Mouse (Mus musculus) hindbrain, embryonic 13.5 days (tissue): ENCODE data around the gene Dppa5a. TPM values are rescaled to one million over a fixed set of nuclear protein-coding genes. Genes with fewer than 3 reads are reported as not detected.
A peak's percentile ranks its signal among the peaks of the same experiment; 100 is the strongest.
"Not testable (repeated sequence)": the region's sequence is repeated elsewhere in the genome, so short reads cannot be mapped to it uniquely, and the experiment has no call there.

ENCODE experiments used
- ATAC-seq: fragments of 200-750 bp; cut with Nextera tagmentation; 2 replicates; pipeline ENCODE4 v1.8.0; 2017; ENCODE audit warnings: moderate TSS enrichment; ENCODE audit not compliant: low FRiP score
- H3K27ac ChIP-seq: fragments of 300-500 bp; sonication (generic); 2 replicates; pipeline ENCODE4 v1.5.1; 2015; ENCODE audit warnings: inconsistent platforms, mild to moderate bottlenecking, moderate library complexity
- H3K27me3 ChIP-seq: fragments of 300-500 bp; sonication (generic); 2 replicates; pipeline ENCODE4 v1.6.1; 2015; ENCODE audit warnings: mild to moderate bottlenecking, inconsistent platforms
- H3K36me3 ChIP-seq: fragments of 300-500 bp; sonication (generic); 2 replicates; pipeline ENCODE4 v1.6.1; 2015; ENCODE audit warnings: mild to moderate bottlenecking, inconsistent platforms
- H3K4me1 ChIP-seq: fragments of 300-500 bp; sonication (generic); replicated peaks from 2 replicates; pipeline ENCODE4 v1.6.1; 2015; ENCODE audit warnings: inconsistent platforms
- H3K4me2 ChIP-seq: fragments of 300-500 bp; sonication (generic); 2 replicates; pipeline ENCODE4 v1.6.1; 2015; ENCODE audit warnings: inconsistent platforms, mild to moderate bottlenecking, moderate library complexity
- H3K4me3 ChIP-seq: fragments of 300-500 bp; sonication (generic); 2 replicates; pipeline ENCODE4 v1.5.1; 2015; ENCODE audit warnings: mild to moderate bottlenecking, inconsistent platforms
- H3K9ac ChIP-seq: fragments of 300-500 bp; sonication (generic); 2 replicates; pipeline ENCODE4 v1.6.1; 2015; ENCODE audit warnings: mild to moderate bottlenecking, inconsistent platforms
- H3K9me3 ChIP-seq: fragments of 300-500 bp; sonication (generic); 2 replicates; pipeline ENCODE4 v1.6.1; 2016; ENCODE audit warnings: inconsistent platforms
- WGBS: fragments of 180-500 bp; shearing (Covaris S2); methylation state at CpG from one replicate; pipeline ENCODE4 v1.1.7; 2015; 5-methylcytosine and 5-hydroxymethylcytosine counted together
- polyA plus RNA-seq: library from polyadenylated mRNA; unstranded; fragments of >200 nt; fragmentation: Nextera tagmentation; extraction: Ambion mirVana; gene quantifications from 2 replicates; pipeline ENCODE4 v1.2.1, GENCODE M21; 2015

Dppa5a gene
- polyA plus RNA-seq, result 2.4 and 3.1 TPM in 2 replicates

DNA sequence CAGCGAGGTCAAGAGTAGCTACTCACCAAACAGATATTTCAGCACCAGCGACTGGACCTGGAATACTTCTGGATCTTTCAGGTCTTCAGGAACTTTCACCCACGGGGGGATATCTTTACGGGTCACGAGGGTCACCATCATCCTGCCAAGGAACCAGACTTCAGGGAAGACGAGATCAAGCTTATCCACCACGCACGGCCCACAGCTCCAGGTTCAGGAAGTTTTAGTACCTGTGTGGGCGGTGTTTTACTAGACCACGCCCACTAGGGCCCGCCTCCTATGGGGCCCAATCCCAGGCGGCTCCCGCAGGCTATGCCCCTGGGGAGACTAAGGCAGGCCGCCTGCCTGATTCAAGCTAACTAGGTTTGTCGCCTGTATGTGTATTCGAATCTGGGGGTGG is at the start of gene Dppa5a:
TSS of gene Dppa5a (minus strand) at position 219 of the 400 bp plus-strand sequence.
- WGBS, result 92% methylated on average over 16 of the region's 16 CpGs

DNA sequence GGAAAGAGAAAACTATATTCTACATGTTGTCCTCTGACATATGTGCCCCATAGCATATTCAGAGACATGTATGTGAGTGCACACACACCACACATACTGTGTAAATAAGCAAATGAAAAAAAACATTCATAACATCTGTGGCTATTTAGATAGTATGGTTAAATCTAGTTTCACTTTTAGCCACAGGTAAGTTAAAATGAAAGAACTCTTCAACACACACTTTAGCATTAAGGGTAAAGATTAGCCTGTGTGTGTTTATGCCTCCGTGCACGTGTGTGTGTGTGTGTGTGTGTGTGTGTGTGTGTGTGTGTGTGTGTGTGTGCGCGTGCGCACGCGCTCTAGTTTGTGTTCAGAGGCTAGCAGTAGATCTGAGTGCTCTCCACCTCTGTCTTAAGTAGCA is 33.6 kb upstream of the Dppa5a start:
- no peak for ATAC-seq
- H3K4me3 ChIP-seq, result no peak overlapping the region
- WGBS, result 89% methylated on average over 7 of the region's 7 CpGs
- H3K27me3 ChIP-seq, result peaks cover 25% of the 10 kb centered on the region
- no peaks in the 10 kb centered on the region for H3K9me3 ChIP-seq
- H3K27ac ChIP-seq, result no peak overlapping the region
- H3K4me1 ChIP-seq, result no peaks in the 10 kb centered on the region
- H3K9ac ChIP-seq, result no peak overlapping the region
- H3K4me2 ChIP-seq, result no peak overlapping the region
- no peaks in the 10 kb centered on the region for H3K36me3 ChIP-seq

More for the DNA sequence above, at the start of gene Dppa5a:
- H3K4me2 ChIP-seq, H3K9me3 ChIP-seq, H3K36me3 ChIP-seq, H3K27me3 ChIP-seq, ATAC-seq, H3K4me1 ChIP-seq, H3K4me3 ChIP-seq, H3K27ac ChIP-seq, H3K9ac ChIP-seq: not testable (repeated sequence)

DNA sequence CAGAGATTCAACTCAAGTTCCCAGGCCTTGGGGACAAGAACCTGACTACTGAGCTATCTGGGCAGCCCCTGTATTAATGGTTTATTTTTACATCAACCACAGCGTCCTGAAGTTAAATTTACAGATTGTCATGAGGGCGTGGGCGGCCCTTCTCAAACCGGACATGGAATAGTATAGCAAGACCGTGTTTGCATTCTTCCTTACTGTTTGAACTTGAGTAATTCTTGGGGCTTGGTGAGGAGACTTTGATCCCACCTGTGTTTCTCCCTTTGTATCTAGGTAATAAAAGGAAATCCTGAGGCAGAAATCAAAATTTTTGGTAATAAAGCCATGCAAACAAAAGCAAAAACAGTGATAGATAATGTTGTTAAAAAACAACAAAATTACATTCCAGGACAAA is 32.6 kb upstream of the Dppa5a start:
- Histone ChIP-seq H3K27me3 (peaks cover 36% of the 10 kb centered on the region), H3K27ac (no peak overlapping the region), H3K9ac (no peak overlapping the region), H3K4me1 (peaks cover 7% of the 10 kb centered on the region), H3K4me3 (no peak overlapping the region), H3K4me2 (no peak overlapping the region), H3K36me3 (no peaks in the 10 kb centered on the region), H3K9me3 (no peaks in the 10 kb centered on the region)
- WGBS, result 92% methylated on average over 5 of the region's 5 CpGs
- ATAC-seq, result no peak

- Histone ChIP-seq H3K9ac (no peak overlapping the region), H3K4me3 (no peak overlapping the region), H3K4me1 (peaks cover 11% of the 10 kb centered on the region), H3K27ac (no peak overlapping the region), H3K36me3 (no peaks in the 10 kb centered on the region), H3K27me3 (peaks cover 74% of the 10 kb centered on the region), H3K4me2 (no peak overlapping the region), H3K9me3 (no peaks in the 10 kb centered on the region)
- WGBS, result 66% methylated on average over 9 of the region's 9 CpGs
- no peak for ATAC-seq
These were observed 28.5 kb upstream of the Dppa5a start for GRCm38 (mm10) chr9:78396517-78396916.

GRCm38 (mm10) chr9:78395630-78396351 is 27.8 kb upstream of the Dppa5a start, which contains the start of gene Ddx43:
TSS of gene Ddx43 (plus strand) at chr9:78395777.
- 3% methylated on average over 85 of the region's 93 CpGs for WGBS
- peaks cover 79% of the 10 kb centered on the region for H3K27me3 ChIP-seq
- ATAC-seq, result peak; percentile 98
- H3K4me3 ChIP-seq, result peak within 1 kb of the TSS; percentile 50
- peak within 1 kb of the TSS; percentile 66 for H3K4me2 ChIP-seq
- H3K9ac ChIP-seq, result peak within 1 kb of the TSS; percentile 56
- H3K4me1 ChIP-seq, result peaks cover 11% of the 10 kb centered on the region
- H3K27ac ChIP-seq, result no peak within 1 kb of the TSS
- H3K9me3 ChIP-seq, result no peaks in the 10 kb centered on the region
- H3K36me3 ChIP-seq, result no peaks in the 10 kb centered on the region

- peak overlapping the region; percentile 66 for H3K4me2 ChIP-seq
- no peak; the same call in 1 of the 2 replicates for ATAC-seq
- no peaks in the 10 kb centered on the region for H3K9me3 ChIP-seq
- no peaks in the 10 kb centered on the region for H3K36me3 ChIP-seq
- H3K4me1 ChIP-seq, result peaks cover 11% of the 10 kb centered on the region
- H3K27ac ChIP-seq, result no peak overlapping the region
- H3K9ac ChIP-seq, result no peak overlapping the region
- WGBS, result 30% methylated on average over 11 of the region's 11 CpGs
- peaks cover 81% of the 10 kb centered on the region for H3K27me3 ChIP-seq
- peak overlapping the region; percentile 50 for H3K4me3 ChIP-seq
These were observed 27.3 kb upstream of the Dppa5a start for GRCm38 (mm10) chr9:78395244-78395629.

DNA sequence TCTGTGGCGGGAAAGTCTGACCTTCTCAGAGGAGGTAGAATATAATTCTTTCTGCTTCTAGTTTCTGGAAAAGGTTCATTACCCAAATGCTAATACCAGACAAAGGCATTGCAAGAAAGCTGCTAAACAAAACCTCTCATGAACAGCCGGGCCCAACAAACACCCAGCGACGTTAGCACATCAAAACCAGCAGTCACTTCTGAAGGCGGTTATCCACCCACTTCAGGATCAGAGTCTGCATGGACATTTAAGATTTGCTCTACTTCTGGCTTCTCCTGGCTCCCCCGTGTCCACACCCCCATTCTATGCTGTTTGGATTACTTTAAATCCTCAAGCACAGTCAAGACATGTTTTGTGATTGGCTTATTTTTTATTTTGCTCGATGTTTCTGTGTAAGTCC is 26.6 kb upstream of the Dppa5a start:
- Histone ChIP-seq H3K9me3 (no peaks in the 10 kb centered on the region), H3K4me1 (peaks cover 11% of the 10 kb centered on the region), H3K9ac (no peak overlapping the region), H3K36me3 (no peaks in the 10 kb centered on the region), H3K4me2 (no peak overlapping the region), H3K4me3 (no peak overlapping the region), H3K27ac (no peak overlapping the region), H3K27me3 (peaks cover 80% of the 10 kb centered on the region)
- 67% methylated on average over 7 of the region's 7 CpGs for WGBS
- no peak for ATAC-seq

GRCm38 (mm10) chr9:78393741-78394140 is 25.8 kb upstream of the Dppa5a start:
- H3K9me3 ChIP-seq, result no peaks in the 10 kb centered on the region
- H3K27ac ChIP-seq, result no peak overlapping the region
- H3K4me3 ChIP-seq, result no peak overlapping the region
- peaks cover 73% of the 10 kb centered on the region for H3K27me3 ChIP-seq
- ATAC-seq, result no peak
- H3K9ac ChIP-seq, result no peak overlapping the region
- H3K36me3 ChIP-seq, result no peaks in the 10 kb centered on the region
- H3K4me1 ChIP-seq, result peaks cover 11% of the 10 kb centered on the region
- 86% methylated on average over 10 of the region's 10 CpGs for WGBS
- H3K4me2 ChIP-seq, result no peak overlapping the region

DNA sequence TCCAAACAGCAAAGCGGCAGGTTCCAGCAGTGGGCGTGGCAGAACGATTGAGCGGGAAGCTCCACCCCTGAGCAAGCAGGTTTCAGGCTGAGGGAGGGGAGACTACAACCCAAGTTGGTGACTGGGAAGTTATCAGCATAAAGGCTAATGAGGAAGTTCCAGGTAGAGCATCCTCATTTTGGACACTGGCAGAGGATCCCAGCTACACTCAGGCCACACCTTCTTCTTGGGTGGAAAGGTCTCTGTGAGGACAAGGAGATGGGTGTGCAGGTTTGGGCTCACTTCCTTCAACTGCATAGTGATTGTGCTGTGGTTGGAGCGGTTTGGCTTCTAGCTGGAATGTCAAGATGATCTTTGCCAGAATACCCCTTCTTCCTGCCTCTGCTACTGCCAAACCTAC is 22.0 kb upstream of the Dppa5a start:
- no peak for ATAC-seq
- no peak overlapping the region for H3K4me2 ChIP-seq
- peaks cover 40% of the 10 kb centered on the region for H3K27me3 ChIP-seq
- WGBS, result 62% methylated on average over 5 of the region's 5 CpGs
- no peak overlapping the region for H3K4me3 ChIP-seq
- no peak overlapping the region for H3K9ac ChIP-seq
- H3K36me3 ChIP-seq, result no peaks in the 10 kb centered on the region
- H3K4me1 ChIP-seq, result no peaks in the 10 kb centered on the region
- H3K27ac ChIP-seq, result no peak overlapping the region
- H3K9me3 ChIP-seq, result no peaks in the 10 kb centered on the region

- H3K9ac ChIP-seq, result no peak overlapping the region
- H3K4me3 ChIP-seq, result no peak overlapping the region
- WGBS, result 90% methylated on average over 7 of the region's 7 CpGs
- ATAC-seq, result no peak
- H3K27ac ChIP-seq, result no peak overlapping the region
- H3K27me3 ChIP-seq, result peaks cover 9% of the 10 kb centered on the region; the same call in 1 of the 2 replicates
- no peaks in the 10 kb centered on the region for H3K36me3 ChIP-seq
- H3K4me1 ChIP-seq, result no peaks in the 10 kb centered on the region
- no peak overlapping the region for H3K4me2 ChIP-seq
- no peaks in the 10 kb centered on the region for H3K9me3 ChIP-seq
These were observed 19.0 kb upstream of the Dppa5a start for GRCm38 (mm10) chr9:78386947-78387346.

DNA sequence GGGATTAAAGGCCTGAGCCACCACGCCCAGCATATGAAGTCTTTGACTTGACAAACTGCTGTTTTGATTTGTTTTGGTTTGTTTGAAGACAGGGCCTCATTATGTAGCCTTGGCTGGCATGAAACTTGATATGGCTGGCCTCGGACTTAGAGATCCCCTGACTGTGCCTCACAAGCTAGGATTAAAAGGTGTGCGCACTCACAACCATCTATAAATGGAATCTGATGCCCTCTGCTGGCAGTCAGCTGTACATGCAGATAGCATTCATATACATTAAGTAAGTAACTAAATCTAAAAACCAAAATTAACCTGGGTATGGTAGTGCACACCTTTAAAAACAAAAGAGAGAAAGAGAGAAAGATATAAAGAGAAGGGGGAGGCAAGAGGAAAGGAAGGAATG is 17.9 kb upstream of the Dppa5a start:
- H3K36me3 ChIP-seq, result no peaks in the 10 kb centered on the region
- no peak for ATAC-seq
- H3K9ac ChIP-seq, result no peak overlapping the region
- H3K9me3 ChIP-seq, result no peaks in the 10 kb centered on the region
- no peak overlapping the region for H3K4me2 ChIP-seq
- H3K4me3 ChIP-seq, result no peak overlapping the region
- no peak overlapping the region for H3K27ac ChIP-seq
- no peaks in the 10 kb centered on the region for H3K4me1 ChIP-seq
- WGBS, result 56% methylated on average over 3 of the region's 3 CpGs
- H3K27me3 ChIP-seq, result 0 out of 2 replicates have a peak, but pooled peaks cover 3% of the 10 kb centered on the region

- H3K9me3 ChIP-seq, result no peaks in the 10 kb centered on the region
- peak within 1 kb of the TSS; percentile 41 for H3K4me3 ChIP-seq
- peaks cover 3% of the 10 kb centered on the region; the same call in 1 of the 2 replicates for H3K27me3 ChIP-seq
- H3K4me2 ChIP-seq, result peak within 1 kb of the TSS; percentile 68
- H3K36me3 ChIP-seq, result no peaks in the 10 kb centered on the region
- no peak within 1 kb of the TSS; the same call in 1 of the 2 replicates for H3K27ac ChIP-seq
- peak within 1 kb of the TSS; percentile 67 for H3K9ac ChIP-seq
- 6% methylated on average over 21 of the region's 23 CpGs for WGBS
- H3K4me1 ChIP-seq, result peaks cover 14% of the 10 kb centered on the region
- peak; percentile 95 for ATAC-seq
These were observed 10.3 kb upstream of the Dppa5a start, which contains the start of gene Ooep for GRCm38 (mm10) chr9:78378113-78378785. TSS of gene Ooep (minus strand) at chr9:78378725.
